Mouse (Mus musculus) ES-E14 (cell line): ENCODE measurements around the gene Tmprss6. TPM values are rescaled to one million over a fixed set of nuclear protein-coding genes. Genes with fewer than 3 reads are reported as not detected.

ENCODE experiments used
- DNase-seq: peaks from one replicate; pipeline ENCODE4 v3.0.0-alpha.2; 2013; ENCODE audit warnings: low read depth, low spot score
- H3K27ac ChIP-seq: 2 replicates; pipeline ENCODE4 v1.5.1; 2012; ENCODE audit warnings: low read depth, mild to moderate bottlenecking, low read length, moderate library complexity, mixed read lengths; ENCODE audit not compliant: poor library complexity, insufficient read depth, severe bottlenecking
- H3K36me3 ChIP-seq: 2 replicates; pipeline ENCODE4 v1.6.1; 2012; ENCODE audit warnings: mild to moderate bottlenecking, low read length, moderate library complexity, mixed read lengths; ENCODE audit not compliant: control insufficient read depth, poor library complexity, insufficient read depth, severe bottlenecking
- H3K4me1 ChIP-seq, 2 experiments: fragments of 150-350 bp in 1 of 2; sonication (generic) in 1 of 2; 2 replicates each; pipeline ENCODE4 v1.6.1; 2012; ENCODE audit warnings: low read length in 2 of 2, mild to moderate bottlenecking in 1 of 2, mixed read lengths in 1 of 2; ENCODE audit not compliant: control insufficient read depth in 2 of 2, insufficient read depth in 2 of 2, poor library complexity in 1 of 2
- H3K4me3 ChIP-seq, 2 experiments: fragments of 150-350 bp in 1 of 2; sonication (generic) in 1 of 2; 2 replicates each; pipeline ENCODE4 v1.5.1; 2012; ENCODE audit warnings: low read length in 2 of 2, low read depth in 1 of 2, mild to moderate bottlenecking in 1 of 2, mixed read lengths in 1 of 2; ENCODE audit not compliant: insufficient read depth in 1 of 2, poor library complexity in 1 of 2, severe bottlenecking in 1 of 2
- H3K9ac ChIP-seq: 2 replicates; pipeline ENCODE4 v1.6.1; 2012; ENCODE audit warnings: low read depth, mild to moderate bottlenecking, low read length, mixed read lengths; ENCODE audit not compliant: poor library complexity, insufficient read depth, severe bottlenecking
- H3K9me3 ChIP-seq: fragments of 150-350 bp; sonication (generic); 2 replicates; pipeline ENCODE4 v1.6.1; 2012; ENCODE audit warnings: low read depth, mild to moderate bottlenecking, low read length; ENCODE audit not compliant: control insufficient read depth, insufficient read depth
- CHD2 ChIP-seq: IDR thresholded peaks from 2 replicates; pipeline ENCODE4 v1.6.1; 2014; ENCODE audit warnings: mild to moderate bottlenecking, low read depth, low read length, inconsistent platforms
- HCFC1 ChIP-seq: IDR thresholded peaks from 2 replicates; pipeline ENCODE4 v1.6.1; 2012; ENCODE audit warnings: low read length, inconsistent platforms, borderline replicate concordance; ENCODE audit not compliant: insufficient read depth
- MAFK ChIP-seq: IDR thresholded peaks from 2 replicates; pipeline ENCODE4 v1.6.1; 2014; ENCODE audit warnings: mild to moderate bottlenecking, low read depth, low read length, inconsistent platforms; ENCODE audit not compliant: insufficient read depth
- ZC3H11A ChIP-seq: IDR thresholded peaks from 2 replicates; pipeline ENCODE4 v1.6.1; 2012; ENCODE audit warnings: low read depth, mild to moderate bottlenecking, inconsistent platforms, low read length, borderline replicate concordance
- ZNF384 ChIP-seq: IDR thresholded peaks from 2 replicates; pipeline ENCODE4 v1.6.1; 2012; ENCODE audit warnings: low read depth, low read length, inconsistent platforms
- in situ Hi-C, 2 experiments: fragments of 600-800 bp; cut with MboI; formaldehyde crosslinking; loops; one replicate each; pipeline ENCODE4 v1.15.1; 2025; ENCODE audit warnings: low sequenced_read_pairs in 2 of 2, inconsistent platforms in 1 of 2; ENCODE audit not compliant: unreplicated experiment in 2 of 2
- total RNA-seq: library from RNA; depleted of rRNA; stranded (reverse); fragments of 300-350 nt; gene quantifications from 2 replicates; pipeline ENCODE4 v1.2.3, GENCODE M21; 2012

Gene Tmprss6
- total RNA-seq, 1 experiment, result 0.49 TPM

DNA sequence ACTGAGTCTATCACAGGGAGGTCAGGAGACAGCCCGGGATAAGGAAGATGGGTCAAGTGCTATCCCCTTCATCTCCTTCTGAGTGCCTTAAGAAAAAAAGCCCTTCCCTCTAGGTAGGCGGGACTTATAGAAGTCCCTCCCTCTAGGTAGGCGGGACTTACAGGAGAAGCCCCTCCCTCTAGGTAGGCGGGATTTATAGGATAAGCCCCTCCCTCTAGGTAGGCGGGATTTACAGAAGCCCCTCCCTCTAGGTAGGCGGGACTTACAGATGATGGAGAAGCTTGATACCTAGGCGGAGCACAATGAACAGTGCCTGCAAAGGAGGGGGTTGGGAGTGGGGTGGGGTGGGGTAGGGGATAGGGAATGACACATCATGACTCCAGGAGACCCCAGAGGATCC is 11.7 kb upstream of the Tmprss6 start:
- Histone ChIP-seq H3K4me1 (no peaks in the 10 kb centered on the region), H3K4me3 (no peak overlapping the region), H3K36me3 (no peaks in the 10 kb centered on the region), H3K9me3 (no peaks in the 10 kb centered on the region), H3K9ac (no peak overlapping the region), H3K27ac (no peak overlapping the region)
- in situ Hi-C loops, result no loop called here
- TF ChIP-seq MAFK (no peak), CHD2 (no peak), ZNF384 (no peak), ZC3H11A (no peak), HCFC1 (no peak)
- peak; percentile 27 for DNase-seq

DNA sequence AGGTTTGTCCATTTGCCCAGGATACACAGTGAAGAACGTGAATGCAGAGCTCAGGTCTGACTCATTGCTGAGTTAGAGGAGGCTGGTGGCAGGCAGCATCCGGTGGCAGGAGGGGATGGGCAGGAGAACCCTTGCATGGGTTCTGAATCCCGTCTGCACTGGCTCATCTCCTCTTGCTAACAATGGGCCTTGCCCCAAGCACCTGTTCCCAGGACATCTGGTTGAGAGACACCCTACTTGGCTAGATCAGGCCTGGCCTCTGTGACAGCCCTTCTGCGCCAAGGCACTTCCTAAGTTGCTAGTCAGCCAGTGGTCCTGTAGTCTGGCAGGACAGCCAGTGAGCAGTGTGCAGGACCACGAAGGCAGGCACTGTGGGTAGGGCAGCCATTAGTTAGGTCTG is 11.0 kb upstream of the Tmprss6 start:
- DNase-seq, result no peak
- H3K4me1 ChIP-seq, result no peaks in the 10 kb centered on the region
- H3K4me3 ChIP-seq, result no peak overlapping the region
- TF ChIP-seq MAFK (no peak), ZNF384 (no peak), HCFC1 (no peak)
- in situ Hi-C loops, result no loop called here
- H3K36me3 ChIP-seq, result no peaks in the 10 kb centered on the region
- no peak overlapping the region for H3K9ac ChIP-seq
- H3K9me3 ChIP-seq, result no peaks in the 10 kb centered on the region
- H3K27ac ChIP-seq, result no peak overlapping the region

DNA sequence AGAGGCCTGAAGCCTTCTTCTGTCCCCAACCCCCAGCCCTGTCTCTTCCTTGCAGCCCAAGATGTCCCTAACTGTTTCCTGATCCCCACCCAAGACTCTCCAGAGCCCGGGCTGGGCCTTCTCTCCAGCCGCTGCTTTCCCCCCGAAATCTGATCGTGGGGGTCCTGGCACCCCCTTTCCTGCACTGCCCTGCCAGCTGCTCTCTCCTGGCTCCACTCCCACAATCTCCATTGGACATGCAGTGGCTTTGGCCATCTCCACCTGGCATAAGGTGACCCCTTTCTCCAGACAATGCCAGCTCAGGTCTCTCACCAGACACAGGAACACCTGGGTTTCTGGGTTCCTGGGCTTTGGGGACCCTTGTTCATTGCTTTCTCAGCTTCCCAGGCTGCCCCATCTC is 9.6 kb upstream of the Tmprss6 start:
- Histone ChIP-seq H3K4me3 (no peak overlapping the region), H3K27ac (no peak overlapping the region), H3K36me3 (no peaks in the 10 kb centered on the region), H3K9me3 (no peaks in the 10 kb centered on the region), H3K9ac (no peak overlapping the region), H3K4me1 (no peaks in the 10 kb centered on the region)
- in situ Hi-C loops, result no loop called here
- no peak for DNase-seq
- no peak for TF ChIP-seq CHD2
- TF ChIP-seq HCFC1, result no peak
- no peak for TF ChIP-seq MAFK

DNA sequence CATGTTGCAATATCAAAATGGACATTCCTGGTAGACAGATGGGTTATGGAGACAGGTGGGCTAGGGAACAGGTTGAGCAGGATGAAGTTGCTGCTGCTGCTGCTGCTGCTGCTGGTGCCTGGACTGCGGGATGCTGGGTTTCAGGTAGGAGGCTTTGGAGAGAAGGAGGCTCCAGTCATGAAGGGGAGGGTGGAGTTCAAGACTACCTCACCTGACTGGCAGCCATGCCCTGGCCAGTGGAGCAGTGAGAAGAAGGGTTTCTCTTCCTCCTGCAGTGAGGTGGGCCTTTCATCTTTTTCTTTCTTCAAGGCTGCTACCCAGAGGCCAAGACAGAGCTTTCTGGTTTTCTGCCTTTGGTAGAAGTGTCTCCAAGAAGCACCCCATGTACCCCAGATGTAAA is 8.4 kb upstream of the Tmprss6 start:
- in situ Hi-C loops, result no loop called here
- DNase-seq, result no peak
- Histone ChIP-seq H3K9ac (no peak overlapping the region), H3K4me3 (no peak overlapping the region), H3K9me3 (no peaks in the 10 kb centered on the region), H3K4me1 (no peaks in the 10 kb centered on the region), H3K36me3 (no peaks in the 10 kb centered on the region), H3K27ac (no peak overlapping the region)
- TF ChIP-seq HCFC1, result no peak
- no peak for TF ChIP-seq CHD2
- no peak for TF ChIP-seq ZC3H11A
- no peak for TF ChIP-seq MAFK
- TF ChIP-seq ZNF384, result no peak

DNA sequence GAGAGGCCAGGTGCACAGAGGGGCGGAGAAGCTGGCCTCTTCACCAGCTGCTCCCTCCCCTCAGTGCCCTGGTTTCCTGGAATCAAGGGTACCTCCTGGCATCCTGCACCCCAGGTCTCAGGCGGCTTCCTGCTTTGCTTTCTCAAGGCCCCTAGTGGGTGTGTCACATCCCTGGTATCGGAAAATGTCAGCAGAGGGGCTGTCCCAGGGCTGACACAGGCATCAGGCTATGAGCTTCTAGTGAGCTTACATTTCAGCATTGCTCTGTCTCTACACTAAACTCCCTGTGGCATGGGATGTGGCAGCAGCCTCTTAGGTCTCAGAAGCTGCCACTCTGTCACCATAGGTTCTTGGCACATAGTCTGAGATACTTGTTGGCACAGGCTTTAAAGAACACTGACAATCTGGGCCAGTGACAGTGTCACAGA is 7.2 kb upstream of the Tmprss6 start:
- H3K36me3 ChIP-seq, result no peaks in the 10 kb centered on the region
- no peak for TF ChIP-seq MAFK
- DNase-seq, result no peak
- H3K4me1 ChIP-seq, result no peaks in the 10 kb centered on the region
- no peaks in the 10 kb centered on the region for H3K9me3 ChIP-seq
- in situ Hi-C loops, result no loop called here
- H3K4me3 ChIP-seq, result no peak overlapping the region
- H3K9ac ChIP-seq, result no peak overlapping the region
- H3K27ac ChIP-seq, result no peak overlapping the region
